Mouse (Mus musculus): ENCODE measurements around the gene Tenm4.

Tenm4 gene

DNA sequence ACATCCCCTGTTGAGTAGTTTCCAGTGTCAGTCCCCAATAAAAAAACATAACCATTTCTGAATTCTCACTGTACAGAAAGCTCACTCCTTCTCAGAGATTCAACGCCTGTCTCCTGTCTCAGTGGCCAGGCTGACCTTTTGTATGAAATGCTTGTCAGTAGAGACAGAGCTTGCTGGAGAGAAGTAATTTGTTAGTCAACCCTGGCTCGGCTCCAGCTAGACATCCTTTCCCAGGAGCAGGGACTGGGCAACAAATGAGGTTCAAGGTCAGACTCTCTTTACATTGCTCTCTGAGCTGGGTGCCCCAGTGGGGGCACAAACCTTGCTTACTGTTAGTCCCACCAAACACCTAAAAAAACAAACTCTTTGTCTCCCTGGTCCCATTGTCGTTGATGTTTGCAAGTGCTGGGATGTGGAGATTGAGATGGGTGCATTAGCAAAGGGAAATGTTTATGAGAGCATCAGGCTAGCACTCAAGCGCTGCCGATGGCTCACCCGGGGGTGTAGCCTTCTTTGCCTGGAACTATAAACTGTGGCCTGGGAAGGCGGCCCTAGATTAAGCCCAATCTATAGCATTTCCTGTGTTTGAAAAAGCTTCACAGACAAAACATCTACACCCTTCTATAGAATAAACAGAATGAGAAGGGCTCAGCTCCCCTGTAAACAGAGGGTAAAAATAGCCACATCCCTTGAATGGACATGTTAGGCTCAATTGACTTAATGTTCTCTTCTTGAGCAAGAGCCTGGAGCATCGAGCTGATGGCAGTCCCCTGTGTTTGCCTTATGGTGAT is 673.3 kb downstream of the Tenm4 start:
- DNase-seq (ENCODE audit: low spot score in 2 of 2): no peak

DNA sequence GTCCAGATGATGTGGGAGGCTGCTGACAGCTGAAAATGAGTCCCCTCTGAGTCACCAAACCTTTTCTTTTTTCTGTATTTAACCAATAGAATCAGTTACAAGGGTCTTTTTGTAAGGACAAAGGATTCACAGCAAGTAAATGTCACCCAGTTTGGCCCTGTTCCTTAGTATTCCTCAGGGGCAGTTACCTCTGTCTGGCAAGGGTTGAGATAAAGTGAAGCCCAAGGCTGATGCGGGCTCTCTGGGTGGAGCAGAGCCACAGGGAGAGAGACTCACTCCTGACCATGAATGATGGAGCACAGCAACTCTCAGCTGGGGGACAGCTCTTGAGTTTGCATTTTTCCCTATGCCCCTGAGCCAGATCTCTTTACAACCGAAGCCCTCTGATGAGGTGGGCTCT is 681.7 kb downstream of the Tenm4 start:
- no peak for DNase-seq (ENCODE audit: low spot score in 2 of 2)

DNA sequence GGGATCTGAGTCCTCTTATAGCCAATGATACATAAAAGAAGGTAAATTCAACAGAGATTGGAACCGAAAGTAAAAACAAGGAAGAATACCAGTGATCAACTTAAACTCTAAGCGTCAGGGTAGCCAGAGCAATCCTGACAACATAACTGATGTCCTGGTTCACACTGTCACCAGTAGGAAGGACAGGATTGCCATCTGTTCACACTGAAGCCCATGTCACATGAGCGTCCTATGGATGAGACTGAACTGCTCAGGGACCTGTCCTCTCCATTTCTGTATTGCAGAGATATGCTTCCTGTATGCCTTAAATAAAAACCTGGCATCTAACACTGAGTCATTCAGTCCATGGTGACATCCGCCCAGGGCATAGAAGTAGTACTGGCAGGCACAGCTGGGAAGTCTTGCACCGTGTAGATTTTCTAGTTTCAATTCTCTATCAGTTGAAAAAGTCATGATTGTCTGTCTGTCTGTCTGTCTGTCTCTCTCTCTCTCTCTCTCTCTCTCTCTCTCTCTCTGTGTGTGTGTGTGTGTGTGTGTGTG is 684.9 kb downstream of the Tenm4 start:
- no peak for DNase-seq (ENCODE audit: low spot score in 2 of 2)

DNA sequence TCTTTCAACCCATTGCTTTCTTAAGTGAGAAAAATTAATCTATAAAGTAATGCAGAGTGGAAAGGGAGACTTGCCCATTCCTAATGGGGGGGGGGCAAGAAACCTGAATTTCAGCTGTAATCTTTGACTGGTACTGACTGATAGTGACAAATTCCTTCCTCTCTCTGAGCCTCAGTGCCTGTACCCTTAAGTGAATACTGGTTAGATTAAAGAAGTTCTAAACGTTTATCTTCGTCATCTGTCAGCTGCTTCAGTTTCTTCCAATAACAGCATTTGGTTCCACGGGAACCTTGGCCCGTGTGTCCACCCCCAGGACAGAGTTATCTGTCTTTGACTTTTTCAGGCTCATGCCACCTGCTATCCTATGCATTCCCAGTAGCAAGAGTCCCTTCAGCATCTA is 685.5 kb downstream of the Tenm4 start:
- DNase-seq (ENCODE audit: low spot score in 2 of 2): no peak

DNA sequence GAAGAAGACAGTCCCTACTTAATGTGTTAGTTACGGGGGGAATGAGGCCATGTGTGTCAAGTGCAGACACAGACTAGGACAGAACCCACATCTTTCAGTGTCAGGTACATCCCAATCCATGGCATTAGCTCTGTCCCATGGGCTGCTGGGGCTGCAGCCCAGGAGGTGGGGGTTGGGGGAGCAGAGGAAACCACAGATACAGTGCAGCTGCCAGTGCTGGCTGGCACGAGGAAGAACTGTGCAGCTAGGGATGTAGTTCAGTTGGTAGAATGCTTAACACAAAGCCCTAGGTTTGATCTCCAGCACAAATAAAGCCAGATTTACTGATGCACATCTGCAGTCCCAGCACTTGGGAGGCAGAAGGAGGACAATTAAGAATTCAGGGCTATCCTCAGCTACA is 688.0 kb downstream of the Tenm4 start:
- DNase-seq (ENCODE audit: low spot score in 2 of 2): no peak

DNA sequence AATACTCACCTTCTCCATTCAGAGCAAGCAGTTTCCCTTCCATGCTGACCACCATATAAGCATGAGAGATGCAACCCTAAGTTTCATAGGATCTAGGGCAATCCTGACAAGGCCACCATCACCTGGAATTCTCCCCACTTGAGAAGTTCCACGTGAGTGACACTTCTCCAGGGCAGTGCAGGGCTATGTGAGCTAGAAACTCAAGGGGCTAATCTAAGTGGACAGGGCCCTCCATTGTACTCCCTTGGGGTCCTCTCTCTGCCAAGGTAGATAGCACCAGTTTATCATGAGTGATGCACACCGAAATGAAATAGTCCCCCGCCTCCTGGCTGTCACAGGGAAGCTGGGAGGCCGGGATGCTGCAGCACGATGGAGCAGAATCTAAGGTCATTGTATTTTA is 688.6 kb downstream of the Tenm4 start:
- no peak for DNase-seq (ENCODE audit: low spot score in 2 of 2)

DNA sequence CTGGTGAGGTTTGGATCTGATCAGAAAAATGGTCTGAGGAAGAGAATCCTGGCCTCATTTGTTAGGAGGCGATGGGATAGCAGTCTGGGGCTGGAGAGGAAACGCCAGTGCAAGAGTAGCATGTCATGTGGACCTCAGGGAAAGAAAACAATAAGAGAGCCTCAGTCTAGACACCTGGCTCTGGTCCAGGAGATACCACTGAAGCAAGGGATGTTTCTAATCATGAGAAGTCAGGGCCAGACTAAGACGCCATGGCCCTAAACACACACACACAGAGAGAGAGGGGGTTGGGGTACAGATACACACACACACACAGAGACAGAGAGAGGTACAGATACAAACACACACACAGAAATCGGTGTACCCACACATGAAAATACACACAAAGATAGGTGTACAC is 689.6 kb downstream of the Tenm4 start:
- DNase-seq (ENCODE audit: low spot score in 2 of 2): no peak

DNA sequence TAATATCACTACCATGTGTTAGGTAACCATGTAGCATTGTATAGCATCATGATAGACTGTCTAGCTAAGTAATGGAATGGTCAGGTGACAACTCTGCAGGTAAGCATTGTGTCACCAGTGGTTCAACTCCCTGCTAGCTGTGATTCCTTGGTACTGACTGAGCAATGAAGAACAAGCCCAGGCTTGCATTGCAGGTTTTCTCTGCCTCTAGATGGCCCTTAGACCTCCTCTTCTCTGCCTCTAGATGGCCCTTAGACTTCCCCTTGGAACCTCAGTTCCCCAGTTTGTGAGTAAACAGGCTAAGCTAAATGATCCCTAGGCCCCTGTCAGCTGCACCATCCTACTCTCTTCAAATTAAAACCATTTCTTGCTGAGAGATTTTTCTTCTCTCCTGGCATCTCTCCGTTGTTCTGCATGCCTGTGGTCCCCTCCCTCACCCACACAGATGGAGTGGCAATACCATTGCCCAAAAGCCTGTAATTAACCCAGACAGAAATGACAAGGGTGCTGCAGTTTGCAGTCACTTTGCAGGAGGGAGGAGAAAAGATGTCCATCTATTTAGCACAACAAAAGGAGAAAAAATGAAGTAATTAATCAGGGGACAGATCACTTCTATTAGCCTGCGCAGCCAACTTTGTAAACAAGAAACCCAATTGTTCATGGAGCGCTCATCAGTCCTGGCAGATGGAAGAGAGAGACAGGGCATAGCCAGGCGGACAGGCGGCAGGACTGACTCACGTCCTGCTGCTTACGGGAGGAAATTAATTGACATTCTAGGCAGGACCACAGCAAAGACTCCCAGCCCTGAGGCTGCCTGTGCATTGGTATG is 694.1 kb downstream of the Tenm4 start:
- no peak for DNase-seq (ENCODE audit: low spot score in 2 of 2)

DNA sequence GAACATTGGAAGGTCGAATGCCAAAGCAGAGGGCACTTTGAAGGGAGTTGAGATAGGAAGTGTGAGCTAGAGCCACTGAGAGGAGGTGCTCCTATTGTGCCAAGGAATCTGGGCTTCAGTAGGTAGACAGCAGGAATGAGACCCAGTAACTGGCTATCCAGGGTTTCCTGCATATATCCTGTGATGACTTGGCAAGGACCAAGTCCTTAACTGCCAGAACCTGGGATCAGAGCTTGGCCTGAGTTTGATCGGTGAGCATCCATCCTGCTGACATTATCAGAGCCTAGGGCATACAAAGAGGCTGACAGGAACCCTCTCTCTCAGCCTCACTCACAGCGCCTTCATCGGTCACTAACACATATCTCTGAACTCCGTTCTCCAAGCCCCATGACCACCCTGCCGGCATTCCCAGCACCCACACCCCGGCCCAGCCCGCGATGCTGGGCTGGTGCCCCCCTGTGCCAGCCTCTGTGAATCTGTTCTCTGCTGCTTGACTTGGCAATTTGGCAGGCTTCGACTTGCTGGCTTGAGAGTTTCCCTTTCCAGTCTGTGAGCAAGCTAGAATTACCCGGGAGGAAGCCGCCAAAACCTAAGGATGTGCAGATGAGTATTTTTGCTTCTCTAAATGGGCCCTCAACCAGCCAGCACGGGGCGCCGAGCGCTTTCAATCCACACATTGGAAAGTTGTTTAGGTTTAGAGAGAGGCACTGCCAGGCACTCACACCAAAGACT is 698.2 kb downstream of the Tenm4 start:
- no peak for DNase-seq (ENCODE audit: low spot score in 2 of 2)

DNA sequence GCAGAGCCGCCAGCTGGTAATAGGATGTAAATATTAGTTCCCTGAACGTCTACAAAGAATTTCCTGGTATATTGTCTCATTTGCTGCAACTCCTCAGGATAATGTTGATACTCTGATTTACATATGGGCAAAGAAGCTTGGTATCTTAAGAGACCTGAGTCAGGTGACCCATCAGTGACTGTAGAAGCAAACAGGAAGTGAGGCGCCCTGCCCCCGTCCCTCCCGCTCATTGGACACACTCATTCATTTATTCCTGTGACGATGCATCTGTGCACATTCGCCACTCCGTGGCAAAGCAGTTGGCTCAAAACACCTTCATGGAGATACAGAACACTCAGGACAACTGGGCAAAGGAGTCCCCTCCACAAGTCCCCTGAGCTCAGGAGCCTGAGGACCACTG is 699.4 kb downstream of the Tenm4 start:
- DNase-seq (ENCODE audit: low spot score in 2 of 2): peak in 1 of 2 experiments; percentile 22

DNA sequence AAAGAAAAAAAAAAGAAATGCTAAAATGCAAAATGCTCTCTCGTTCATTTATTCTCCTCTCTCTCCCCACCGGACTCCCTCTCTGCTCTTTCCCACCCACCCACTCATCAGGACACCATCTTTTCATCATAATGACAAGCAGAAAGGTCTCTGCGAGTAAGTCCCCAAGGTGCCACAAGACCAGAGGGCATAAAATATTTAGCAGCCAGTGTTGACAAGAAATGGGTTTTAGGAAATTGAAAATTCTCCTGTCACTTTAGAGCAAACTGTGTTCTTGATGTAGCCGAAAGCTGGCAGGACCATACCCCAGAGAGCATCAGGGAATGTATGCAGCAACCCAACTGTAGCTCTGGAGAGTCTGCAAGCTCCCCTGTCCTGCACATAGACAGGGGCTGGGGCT is 700.0 kb downstream of the Tenm4 start:
- no peak for DNase-seq (ENCODE audit: low spot score in 2 of 2)

DNA sequence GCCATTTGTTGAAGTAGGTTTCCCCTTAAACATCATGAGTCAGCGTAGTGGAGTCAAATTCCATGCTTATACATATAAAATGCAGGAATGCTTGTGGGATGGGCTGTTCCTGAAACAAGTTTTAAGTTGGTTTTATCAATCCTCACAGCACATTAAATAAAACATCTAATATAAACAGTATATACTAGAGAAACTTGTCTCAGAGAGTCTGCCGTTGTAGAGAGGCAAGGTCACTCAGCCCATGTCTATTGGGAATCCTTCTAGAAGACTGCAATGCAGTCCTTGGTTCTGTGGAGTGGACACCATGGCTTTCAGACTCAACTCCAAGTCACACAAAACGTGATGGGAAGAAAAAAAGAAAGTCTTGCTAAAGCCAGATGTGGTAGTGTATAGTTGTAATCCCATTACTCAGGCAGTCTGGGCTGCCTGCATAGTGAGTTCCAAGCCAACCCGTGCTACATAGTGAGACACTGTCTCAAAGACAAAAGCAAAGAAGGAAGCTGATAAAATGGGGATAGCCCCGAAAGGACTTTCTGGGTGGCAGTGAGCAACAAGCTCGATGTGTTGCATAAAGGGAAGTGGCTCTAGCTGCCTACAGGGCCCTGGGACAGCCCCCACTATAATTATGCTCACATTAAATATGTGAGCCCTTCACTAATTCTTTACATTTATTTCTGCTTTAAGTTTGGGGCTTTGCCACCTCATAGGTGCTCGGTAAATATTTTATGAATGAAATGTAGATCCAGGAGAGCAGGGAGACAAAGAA is 707.6 kb downstream of the Tenm4 start:
- no peak for DNase-seq (ENCODE audit: low spot score in 2 of 2)

DNA sequence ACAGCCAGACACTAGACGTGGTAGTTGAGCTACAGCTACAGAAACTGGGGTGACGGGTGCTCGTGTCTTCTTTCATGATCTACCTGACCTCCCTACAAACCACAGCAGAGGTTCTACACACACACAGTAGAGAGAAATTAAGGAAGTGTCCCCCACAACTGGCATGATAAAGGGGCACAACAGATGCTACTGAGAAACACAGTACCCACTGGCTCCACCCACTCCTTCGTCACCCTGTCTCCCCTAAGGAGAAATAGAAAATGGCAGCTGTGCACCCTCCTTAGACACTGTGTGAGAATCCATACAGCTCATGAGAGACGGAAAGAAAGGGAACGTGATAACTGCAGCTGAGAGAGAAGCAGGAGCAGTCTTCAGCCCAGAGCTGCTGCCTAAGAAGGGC is 708.5 kb downstream of the Tenm4 start:
- DNase-seq (ENCODE audit: low spot score in 2 of 2): no peak

DNA sequence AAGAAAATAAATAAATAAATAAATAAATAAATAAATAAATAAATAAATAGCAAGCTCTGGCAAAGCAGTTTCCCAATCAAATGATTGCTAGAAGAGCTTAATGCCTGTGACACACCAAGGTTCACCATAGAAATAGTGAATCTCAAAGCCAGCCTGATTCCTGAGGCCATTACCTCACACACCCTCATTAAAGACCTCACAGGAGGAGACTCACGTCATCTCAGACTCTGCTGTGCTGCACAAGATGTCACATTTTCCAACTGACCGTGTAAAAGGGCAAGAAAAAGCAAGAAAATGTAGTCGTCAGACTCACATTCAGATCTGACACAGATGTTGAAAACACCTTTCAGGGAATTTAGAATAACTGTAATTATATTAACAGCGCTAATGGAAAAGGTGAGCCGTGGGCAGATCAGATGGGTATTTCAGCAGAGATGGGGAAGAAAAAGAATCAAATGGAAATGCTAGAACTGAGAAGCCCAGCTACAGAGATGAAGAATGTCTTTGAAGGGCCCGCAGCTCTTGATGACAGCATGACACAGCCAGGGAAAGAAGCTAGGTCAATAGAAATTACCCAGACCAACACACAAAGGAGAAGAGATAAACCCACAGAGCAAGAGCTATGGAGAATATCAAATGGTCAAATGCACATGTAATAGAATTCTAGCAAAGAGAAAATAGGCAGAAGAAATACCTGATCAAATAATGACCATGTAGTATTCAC is 709.3 kb downstream of the Tenm4 start:
- no peak for DNase-seq (ENCODE audit: low spot score in 2 of 2)

DNA sequence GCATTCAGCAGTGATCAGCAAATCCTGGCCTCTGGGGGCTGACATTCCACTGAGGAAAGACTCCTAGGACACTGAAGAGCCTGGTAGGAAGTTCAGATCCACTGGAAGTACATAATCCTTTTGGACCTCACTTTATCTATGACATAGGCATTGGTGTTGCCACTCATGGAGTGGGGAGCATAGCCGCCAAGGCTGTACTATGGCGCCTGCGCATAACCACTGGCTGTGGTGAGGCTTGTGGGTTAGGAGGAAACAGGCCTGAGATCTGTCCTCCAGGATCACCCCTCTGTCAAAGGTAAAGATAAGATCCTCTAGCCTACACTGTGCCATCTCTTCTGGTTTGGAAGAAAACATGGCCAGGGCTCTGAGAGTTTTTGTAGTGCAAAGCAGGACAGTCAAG is 712.3 kb downstream of the Tenm4 start:
- no peak for DNase-seq (ENCODE audit: low spot score in 2 of 2)

DNA sequence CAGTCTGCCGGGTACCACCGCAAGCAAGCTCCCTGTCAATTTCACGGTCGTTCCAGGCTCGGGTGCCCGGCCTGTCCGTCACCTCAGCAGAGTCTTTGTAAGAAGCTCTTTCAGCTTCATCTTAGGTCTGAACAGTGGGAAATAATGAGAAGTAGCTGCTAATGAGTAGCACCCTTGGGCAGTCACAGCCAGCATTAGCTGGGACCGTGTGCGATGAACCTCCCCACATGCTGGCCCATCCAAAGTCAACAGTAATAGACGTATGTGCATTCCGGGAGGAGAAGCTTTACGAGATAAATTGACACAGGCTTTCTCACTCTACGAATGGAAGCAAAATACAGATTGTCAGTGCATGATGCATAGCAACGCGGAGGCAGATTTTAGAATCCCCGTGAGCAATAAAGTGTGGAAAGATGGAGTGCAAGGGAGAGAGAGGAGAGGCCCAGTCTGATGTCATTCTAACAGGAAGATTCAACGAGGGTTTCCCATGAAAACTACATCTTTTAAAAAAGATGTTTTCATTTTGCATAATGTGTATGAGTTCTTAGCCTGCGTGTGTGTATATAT is 716.1 kb downstream of the Tenm4 start:
- no peak for DNase-seq (ENCODE audit: low spot score in 2 of 2)

DNA sequence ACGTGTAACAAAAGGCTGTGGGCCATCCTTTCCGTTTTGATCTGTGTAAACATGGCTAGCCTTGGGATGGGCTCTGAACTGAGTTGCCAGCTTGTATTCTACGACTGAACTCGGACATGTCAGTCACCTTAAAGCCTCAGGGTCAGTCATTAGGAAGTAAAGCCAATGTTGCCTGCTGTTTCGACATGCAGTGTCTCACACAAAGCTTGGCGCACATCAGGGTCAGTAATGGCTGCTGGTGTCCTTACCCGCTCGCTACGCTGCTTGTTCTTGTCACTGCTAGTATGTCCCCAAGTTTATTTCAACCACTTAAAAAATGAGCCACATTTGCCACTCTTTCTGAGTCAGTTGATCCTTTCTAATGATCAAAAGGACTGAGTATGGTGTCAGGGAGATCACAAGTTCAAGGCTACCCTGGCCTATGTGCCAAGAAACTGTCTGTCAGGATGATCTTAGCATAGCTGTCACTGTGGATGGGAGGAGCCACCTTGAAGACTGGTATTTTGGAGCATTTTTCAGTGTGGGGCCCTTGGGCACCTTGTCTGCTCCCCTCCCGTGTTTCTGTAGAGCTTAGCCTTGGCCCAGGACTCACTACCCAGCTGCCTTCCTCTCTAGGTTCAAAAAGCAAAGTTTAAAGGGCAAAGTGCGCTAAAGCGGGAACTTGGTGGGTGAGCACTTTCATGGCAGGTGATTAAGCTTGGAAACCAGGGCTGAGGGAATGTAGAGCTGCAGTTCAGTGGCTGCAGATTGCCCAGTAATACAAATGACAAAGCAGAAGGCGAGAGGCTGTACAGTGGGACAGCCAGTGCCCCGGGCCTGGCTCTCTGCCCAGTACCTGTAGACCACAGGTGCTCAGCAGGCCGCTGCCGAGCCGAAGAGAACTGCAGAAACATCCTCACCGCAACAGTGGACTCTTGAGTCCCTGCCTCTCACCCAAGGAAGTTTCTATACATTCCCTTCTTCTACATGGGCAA is 718.3 kb downstream of the Tenm4 start:
- DNase-seq (ENCODE audit: low spot score in 2 of 2): no peak

DNA sequence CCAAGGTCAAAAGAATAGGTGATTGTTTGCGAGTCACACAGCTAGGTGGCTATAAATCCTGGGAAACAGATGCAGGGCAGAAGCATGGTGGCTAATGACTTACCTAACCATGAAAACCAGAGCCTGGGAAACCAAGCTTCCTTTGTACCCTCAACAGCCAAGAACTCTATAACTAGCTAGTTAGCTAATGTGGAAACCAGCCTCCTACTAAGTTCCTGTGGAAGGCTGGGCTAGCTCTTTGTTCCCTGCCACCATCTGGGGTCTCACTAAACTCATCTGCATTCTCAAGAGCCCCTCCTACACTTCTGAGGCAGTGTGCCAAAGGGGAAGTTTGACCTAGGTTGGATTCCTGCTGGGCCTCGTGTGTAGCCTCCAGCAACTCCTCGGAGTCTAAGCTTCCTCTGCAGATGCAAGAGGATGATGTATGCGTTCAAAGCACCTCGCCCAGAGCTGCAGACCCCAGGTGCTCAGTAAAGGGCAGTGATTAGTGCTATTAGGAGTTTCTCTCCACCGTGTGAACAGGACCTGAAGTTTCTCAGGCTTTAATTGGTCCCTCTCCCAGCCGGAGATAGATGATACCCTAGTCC is 719.1 kb downstream of the Tenm4 start:
- DNase-seq (ENCODE audit: low spot score in 2 of 2): no peak

DNA sequence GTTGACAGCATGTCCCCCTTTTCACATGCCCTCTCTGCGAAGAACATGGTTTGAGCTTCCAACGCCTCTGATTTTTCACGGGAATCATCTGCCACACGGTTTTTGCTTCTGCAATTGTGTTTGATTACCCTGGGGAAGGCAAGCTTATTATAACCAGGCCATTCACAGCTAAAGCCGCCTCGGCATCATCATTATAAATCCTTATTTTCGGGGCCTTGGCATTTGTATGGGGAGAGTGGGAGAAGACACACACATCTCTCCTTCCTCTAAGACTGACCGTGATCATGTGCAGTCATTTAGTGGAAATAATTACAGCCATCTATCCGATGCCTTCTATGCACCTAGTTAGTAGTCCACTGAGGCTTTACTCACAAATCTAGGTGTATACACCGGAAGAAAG is 719.9 kb downstream of the Tenm4 start:
- no peak for DNase-seq (ENCODE audit: low spot score in 2 of 2)
